Mouse (Mus musculus) telencephalon, adult 2 months (tissue): ENCODE measurements around the gene Txndc2.

ENCODE experiments used
- DNase-seq: peaks from one replicate; pipeline ENCODE4 v3.0.0-alpha.2; 2011; ENCODE audit warnings: low read depth, low spot score

Gene Txndc2

DNA sequence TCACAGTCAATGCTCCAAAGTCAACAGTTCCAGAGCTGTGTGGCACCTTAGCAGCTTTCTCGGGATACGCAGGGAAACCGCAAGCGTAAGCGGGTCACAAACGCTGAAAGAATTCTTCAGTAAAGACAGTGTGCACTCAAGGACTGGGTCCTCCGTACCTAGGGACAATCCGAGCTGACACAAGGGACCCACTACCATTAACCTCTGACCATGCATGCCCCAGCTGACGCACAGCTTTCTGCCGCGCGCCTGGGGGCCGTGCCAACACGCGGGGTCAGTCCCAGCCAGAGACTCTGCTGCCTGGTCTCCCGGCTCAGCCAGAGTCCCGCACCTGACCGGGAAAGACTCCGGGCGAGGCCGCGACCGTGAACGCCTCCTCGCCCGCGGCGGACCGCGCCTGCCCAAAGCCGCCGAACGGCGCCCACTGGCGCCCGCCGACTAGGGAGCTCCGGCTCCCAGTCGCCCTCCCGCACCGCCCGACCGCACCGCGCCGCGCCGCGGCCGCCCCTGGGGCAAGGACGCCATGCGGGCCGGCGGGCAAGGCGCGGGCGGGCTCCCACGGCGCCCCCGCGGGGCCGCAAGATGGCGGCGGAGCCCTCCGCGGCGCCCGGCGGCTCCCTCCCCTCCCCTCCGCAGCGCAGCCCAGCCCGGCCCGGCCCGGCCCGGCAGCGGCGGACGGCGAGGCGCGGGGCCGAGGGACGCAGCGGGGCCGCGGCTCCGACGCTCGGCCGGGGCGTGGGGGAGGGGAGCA is 29.4 kb downstream of the Txndc2 start:
- no peak for DNase-seq

DNA sequence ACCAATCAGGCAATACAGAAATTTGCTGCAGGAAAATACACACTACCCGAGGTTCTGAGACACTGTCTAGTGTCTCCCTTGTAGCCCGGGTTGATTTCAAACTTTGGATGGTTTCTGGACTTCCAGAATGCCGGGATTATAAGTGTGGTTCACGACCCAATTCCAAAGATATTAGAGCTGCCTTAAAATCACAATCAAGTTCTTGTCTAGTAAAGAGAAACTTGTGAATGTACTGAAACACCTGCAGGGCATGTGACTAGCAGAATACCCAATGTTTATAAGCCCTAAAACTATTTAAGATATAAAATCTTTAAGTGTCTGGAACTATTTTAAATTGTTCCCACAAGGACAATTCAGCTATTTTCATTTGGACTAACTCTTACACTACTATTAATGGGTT is 30.2 kb downstream of the Txndc2 start:
- no peak for DNase-seq

DNA sequence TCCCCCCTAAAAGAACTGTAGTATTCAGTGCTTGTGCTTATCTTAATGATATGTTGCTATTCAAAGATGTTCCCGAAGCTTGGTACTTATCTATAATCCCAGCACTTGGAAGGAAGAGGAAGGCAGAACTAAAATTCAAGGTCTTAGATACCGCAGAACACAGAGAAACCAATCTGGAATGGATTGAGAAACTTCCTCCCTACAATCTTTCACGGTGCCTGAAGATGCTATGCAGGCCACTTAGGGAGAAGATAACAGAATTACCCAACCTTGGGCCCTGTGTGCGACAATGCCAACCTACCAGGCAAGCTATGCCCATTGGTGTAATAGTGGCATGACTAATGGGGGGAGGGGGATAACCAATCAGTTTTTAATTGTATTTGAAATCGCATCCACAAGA is 33.2 kb downstream of the Txndc2 start:
- DNase-seq, result no peak

DNA sequence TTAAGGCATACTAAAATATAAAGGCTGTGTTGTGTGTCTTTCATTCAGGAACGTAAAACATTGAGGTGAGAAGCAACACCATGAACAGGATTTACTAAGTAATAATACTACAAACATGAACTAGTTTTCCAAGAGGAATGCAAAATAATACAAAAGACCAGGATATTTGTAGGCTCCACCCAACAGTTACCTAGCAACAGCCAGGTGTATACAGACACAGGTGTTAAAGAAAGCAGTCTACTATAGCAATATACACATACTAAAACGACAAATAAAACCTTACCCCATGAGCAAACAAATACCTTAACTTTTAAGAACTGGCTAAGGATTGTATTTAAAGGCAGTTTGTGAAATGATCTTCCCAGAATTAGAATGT is 33.7 kb downstream of the Txndc2 start:
- DNase-seq, result no peak

DNA sequence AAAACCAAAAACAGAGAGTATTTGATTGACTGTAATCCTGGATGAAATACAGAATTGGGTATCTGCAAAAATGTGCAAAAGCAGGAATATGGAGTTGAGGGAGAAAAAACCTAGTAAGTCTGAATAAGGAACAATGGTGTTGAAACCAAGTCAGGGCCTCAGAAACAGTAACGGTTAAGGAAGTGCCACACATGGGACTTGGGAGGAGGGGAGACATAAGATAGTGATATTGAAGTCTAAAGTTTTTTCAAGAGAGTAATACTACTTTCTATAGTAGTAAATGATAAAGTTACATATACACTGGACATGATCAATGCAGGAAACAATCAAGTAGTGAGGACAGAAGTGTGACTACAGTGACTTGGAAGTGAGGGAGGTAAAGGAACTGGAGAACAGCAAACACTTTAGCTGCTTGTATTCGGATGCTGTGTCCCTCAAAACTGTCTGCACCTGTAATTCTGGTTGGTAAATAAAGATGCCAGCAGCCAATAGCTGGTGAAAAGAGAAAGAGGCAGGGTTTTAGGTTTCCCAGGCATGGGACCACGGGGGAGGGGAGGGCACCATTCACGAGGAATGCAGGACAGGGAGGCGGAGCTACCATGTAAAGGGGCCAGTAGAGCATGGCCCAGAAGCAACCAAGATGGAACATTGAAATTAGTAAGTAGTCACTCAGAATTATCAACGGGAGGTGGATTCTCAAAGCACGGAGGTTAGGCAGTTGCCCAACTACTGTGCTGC is 34.2 kb downstream of the Txndc2 start:
- no peak for DNase-seq

DNA sequence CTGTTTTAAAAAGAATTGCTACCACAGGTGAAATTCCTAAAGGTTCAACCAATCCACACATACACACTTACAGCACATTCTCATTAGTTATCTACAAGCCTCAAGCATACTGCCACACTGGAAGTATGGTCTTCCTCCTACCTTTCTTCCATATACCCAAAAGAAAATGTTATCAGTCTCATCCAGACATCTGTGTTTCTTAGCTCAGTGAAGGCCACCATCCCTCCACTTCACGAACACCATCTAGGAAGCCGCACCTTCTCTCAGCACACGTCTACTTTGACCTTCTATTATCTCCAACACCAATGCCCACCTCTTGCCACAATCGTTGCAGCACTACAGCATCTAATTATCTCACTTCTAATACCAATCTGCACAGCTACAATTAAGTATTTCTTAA is 36.0 kb downstream of the Txndc2 start:
- no peak for DNase-seq

DNA sequence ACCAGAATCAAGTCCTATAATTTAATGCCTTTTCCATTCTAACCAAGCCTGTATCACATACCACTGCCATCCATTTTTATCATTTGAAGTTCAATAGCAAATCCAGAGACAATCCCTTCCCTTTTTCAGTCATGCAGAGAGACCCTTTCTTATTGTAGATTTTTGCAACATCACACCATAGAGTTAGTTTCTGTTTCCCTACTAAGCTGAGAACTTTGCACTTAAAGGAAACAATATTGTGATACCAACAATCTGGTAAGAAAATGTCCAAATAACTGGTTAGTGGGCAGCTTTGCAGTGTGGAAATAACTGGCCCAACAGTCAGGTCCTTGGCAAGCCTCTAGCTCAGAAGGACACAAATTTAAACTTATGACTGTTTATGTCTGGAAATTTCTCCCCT is 37.1 kb downstream of the Txndc2 start:
- no peak for DNase-seq

DNA sequence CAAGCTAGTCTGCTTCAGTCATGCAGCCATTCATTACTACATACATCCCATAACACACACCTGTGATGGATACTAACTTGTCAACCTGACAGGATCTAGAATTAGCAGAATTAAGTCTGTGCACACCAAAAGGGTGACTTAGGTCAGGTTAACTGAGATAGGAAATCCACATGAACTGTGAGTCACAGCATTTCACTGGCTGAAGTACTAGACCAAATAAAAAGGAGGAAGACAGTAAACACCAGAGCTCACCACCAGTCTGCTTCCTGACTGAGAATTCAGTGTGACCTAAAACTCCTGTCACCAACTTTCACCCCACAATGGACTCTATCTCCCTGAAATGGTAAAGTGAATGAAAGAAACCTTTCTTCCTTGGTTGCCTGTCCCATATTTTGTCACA is 37.7 kb downstream of the Txndc2 start:
- no peak for DNase-seq

DNA sequence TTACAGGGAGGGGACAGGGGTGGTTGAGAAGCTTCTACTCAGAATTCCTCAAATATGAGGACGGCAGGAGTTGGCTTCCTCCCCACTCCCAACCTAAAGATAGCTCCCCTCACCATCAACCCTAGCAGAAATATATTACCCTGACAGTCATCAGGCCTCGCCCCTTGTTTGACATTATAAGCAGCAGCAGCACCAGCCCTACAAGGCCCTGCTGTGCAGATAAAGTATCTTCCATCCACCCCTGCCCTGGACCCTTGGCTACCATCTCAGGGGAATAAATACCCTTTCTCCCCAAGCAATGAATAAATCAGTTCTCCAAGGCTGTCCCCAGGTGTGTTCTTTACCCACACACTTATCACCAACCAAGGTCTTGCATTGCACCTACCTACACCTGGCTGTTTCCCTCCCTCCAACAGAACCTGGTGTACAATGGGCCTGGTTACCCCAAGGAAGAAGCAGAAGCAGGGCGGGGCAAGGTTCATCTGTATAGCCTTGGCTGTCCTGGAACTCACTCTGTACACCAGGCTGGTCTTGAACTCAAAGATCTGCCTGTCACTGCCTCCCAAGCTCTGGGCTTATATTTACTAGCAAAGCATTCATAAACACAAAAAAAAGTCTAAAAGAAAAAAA is 44.0 kb downstream of the Txndc2 start:
- no peak for DNase-seq

DNA sequence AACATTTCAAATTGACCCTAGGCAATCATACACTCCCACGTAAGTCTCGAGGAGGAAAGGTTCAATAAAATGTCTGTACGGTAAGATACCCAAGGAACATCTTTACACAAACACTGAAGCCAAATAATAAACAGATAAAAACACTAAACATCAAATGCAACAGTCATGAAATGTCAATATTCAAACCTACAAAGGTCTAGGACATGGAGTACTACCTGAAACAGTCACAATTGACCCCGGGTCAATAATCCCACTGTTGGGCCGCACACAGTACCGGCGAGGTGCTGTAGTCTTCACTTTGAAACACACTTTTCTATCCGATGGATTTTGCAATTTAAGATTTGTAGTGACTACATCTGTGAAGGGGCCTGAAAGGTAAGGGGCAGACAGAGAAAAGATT is 47.3 kb downstream of the Txndc2 start:
- no peak for DNase-seq
